7 mouse cellular contexts compared by ENCODE assay signal in genomic region chr10:83360356-83360755, GRCm38 (mm10). TPM values are rescaled to one million over a fixed set of nuclear protein-coding genes. Genes with fewer than 3 reads are reported as not detected.
A peak's percentile ranks its signal among the peaks of the same experiment; 100 is the strongest.
DNase-seq lines count a peak whose midpoint lies in the region; ATAC-seq and TF ChIP-seq lines count a peak whose summit lies in the region.

No protein-coding gene starts in this region.

- no peak for TF ChIP-seq CTCF in embryonic fibroblast, embryonic 13.5 days (IDR thresholded peaks at IDR 0.05; ENCODE audit: borderline replicate concordance, insufficient read depth, low read length)
- no peak for TF ChIP-seq CTCF in intestine, postnatal 0 days (IDR thresholded peaks at IDR 0.05; ENCODE audit: low read depth)

- no peaks in the 10 kb centered on the region for H3K27me3 ChIP-seq in lung, embryonic 16.5 days (ENCODE audit: control insufficient read depth, insufficient read depth, low read depth, low read length)
- no peaks in the 10 kb centered on the region for H3K27me3 ChIP-seq in intestine, postnatal 0 days (replicated peaks; ENCODE audit: control insufficient read depth, insufficient read depth, low read length)
- H3K27me3 ChIP-seq in neural tube, embryonic 14.5 days (ENCODE audit: control insufficient read depth, insufficient read depth, low read length) = no peaks in the 10 kb centered on the region

- under 1% methylated on average over 40 of the region's 40 CpGs for WGBS in lung, embryonic 16.5 days
- WGBS in intestine, postnatal 0 days = under 1% methylated on average over 40 of the region's 40 CpGs
- WGBS in neural tube, embryonic 14.5 days = 1% methylated on average over 40 of the region's 40 CpGs

- H3K4me3 ChIP-seq in lung, embryonic 16.5 days (ENCODE audit: low read length) = peak overlapping the region; percentile 91
- H3K4me3 ChIP-seq in embryonic fibroblast, embryonic 13.5 days (ENCODE audit: insufficient read depth, low read length) = peak overlapping the region; percentile 97
- H3K4me3 ChIP-seq in intestine, postnatal 0 days (ENCODE audit: low read depth, low read length) = peak overlapping the region; percentile 74
- peak overlapping the region; percentile 70 for H3K4me3 ChIP-seq in neural tube, embryonic 14.5 days (ENCODE audit: low read depth, low read length)

- H3K9me3 ChIP-seq in lung, embryonic 16.5 days (ENCODE audit: control insufficient read depth, low read length) = no peaks in the 10 kb centered on the region
- no peaks in the 10 kb centered on the region for H3K9me3 ChIP-seq in intestine, postnatal 0 days (ENCODE audit: control insufficient read depth)
- H3K9me3 ChIP-seq in neural tube, embryonic 14.5 days (ENCODE audit: control insufficient read depth, low read length) = no peaks in the 10 kb centered on the region

- TF ChIP-seq POLR2A in embryonic fibroblast, embryonic 13.5 days (IDR thresholded peaks at IDR 0.05; ENCODE audit: low read depth, low read length) = no peak

- ATAC-seq in lung, embryonic 16.5 days (ENCODE audit: low read depth) = peak; percentile 70
- peak; percentile 66 for ATAC-seq in intestine, postnatal 0 days
- peak; percentile 79 for ATAC-seq in neural tube, embryonic 14.5 days (ENCODE audit: low read depth)

- H3K9ac ChIP-seq in lung, embryonic 16.5 days (ENCODE audit: low read length) = peak overlapping the region; percentile 88
- peak overlapping the region; percentile 61 for H3K9ac ChIP-seq in intestine, postnatal 0 days (ENCODE audit: low read depth, low read length)
- H3K9ac ChIP-seq in neural tube, embryonic 14.5 days (replicated peaks; ENCODE audit: low read depth, low read length) = peak overlapping the region; percentile 79

- peak overlapping the region; percentile 82 for H3K27ac ChIP-seq in lung, embryonic 16.5 days (ENCODE audit: low read length)
- H3K27ac ChIP-seq in embryonic fibroblast, embryonic 13.5 days (ENCODE audit: insufficient read depth, low read length) = no peak overlapping the region
- peak overlapping the region; percentile 55 for H3K27ac ChIP-seq in intestine, postnatal 0 days (ENCODE audit: low read depth, low read length)
- peak overlapping the region; percentile 60; the same call in 1 of the 2 replicates for H3K27ac ChIP-seq in neural tube, embryonic 14.5 days (ENCODE audit: low read depth, low read length)

- H3K4me1 ChIP-seq in lung, embryonic 16.5 days (replicated peaks; ENCODE audit: control insufficient read depth, insufficient read depth, low read length) = peaks cover 11% of the 10 kb centered on the region; the same call in 1 of the 2 replicates
- H3K4me1 ChIP-seq in embryonic fibroblast, embryonic 13.5 days (ENCODE audit: control insufficient read depth, insufficient read depth, low read length) = 0 out of 2 replicates have a peak, but pooled peaks cover 2% of the 10 kb centered on the region
- no peaks in the 10 kb centered on the region for H3K4me1 ChIP-seq in intestine, postnatal 0 days (replicated peaks; ENCODE audit: control insufficient read depth, insufficient read depth, low read length)
- H3K4me1 ChIP-seq in neural tube, embryonic 14.5 days (ENCODE audit: control insufficient read depth, insufficient read depth, low read length) = peaks cover 11% of the 10 kb centered on the region

- H3K4me2 ChIP-seq in lung, embryonic 16.5 days (ENCODE audit: low read depth, low read length) = peak overlapping the region; percentile 76
- peak overlapping the region; percentile 92 for H3K4me2 ChIP-seq in intestine, postnatal 0 days (replicated peaks; ENCODE audit: low read depth)
- H3K4me2 ChIP-seq in neural tube, embryonic 14.5 days (ENCODE audit: low read depth, low read length) = peak overlapping the region; percentile 76

- H3K36me3 ChIP-seq in lung, embryonic 16.5 days (ENCODE audit: control insufficient read depth, insufficient read depth, low read length) = peaks cover 11% of the 10 kb centered on the region; the same call in 1 of the 2 replicates
- peaks cover 29% of the 10 kb centered on the region for H3K36me3 ChIP-seq in intestine, postnatal 0 days (ENCODE audit: control insufficient read depth, insufficient read depth)
- H3K36me3 ChIP-seq in neural tube, embryonic 14.5 days (ENCODE audit: control insufficient read depth, insufficient read depth, low read length) = peaks cover 8% of the 10 kb centered on the region; the same call in 1 of the 2 replicates

- DNase-seq in lung, postnatal 25 days (ENCODE audit: low spot score) = no peak
- DNase-seq in cerebellum, adult 18-20 months = no peak
- no peak for DNase-seq in layer of hippocampus, adult 11-12 months (ENCODE audit: low spot score)

RNA-seq across cellular contexts. Expression of gene D10Wsu102e, which starts 0.3 kb away (rescaled TPM):
- polyA plus RNA-seq in lung, embryonic 16.5 days (2015; fragmentation: Nextera tagmentation; extraction: Ambion mirVana) = 0.58 TPM in 2 replicates
- 1.1 TPM in 2 replicates for polyA plus RNA-seq in embryonic fibroblast, embryonic 13.5 days (2011; ENCODE audit: insufficient read length, low read depth, missing spikeins)
- 0.17 and 0.21 TPM in 2 replicates for polyA plus RNA-seq in intestine, postnatal 0 days (2015; fragmentation: Nextera tagmentation; extraction: Ambion mirVana)
- polyA plus RNA-seq in neural tube, embryonic 14.5 days (2014; fragmentation: Nextera tagmentation; extraction: Ambion mirVana) = 1.2 TPM in 2 replicates

RNA-seq across cellular contexts. Expression of gene Slc41a2, which starts 22.7 kb away (rescaled TPM):
- 0.95 and 1.2 TPM in 2 replicates for polyA plus RNA-seq in lung, embryonic 16.5 days (2015; fragmentation: Nextera tagmentation; extraction: Ambion mirVana)
- 10.1 and 15.8 TPM in 2 replicates for polyA plus RNA-seq in embryonic fibroblast, embryonic 13.5 days (2011; ENCODE audit: insufficient read length, low read depth, missing spikeins)
- 1.6 and 1.9 TPM in 2 replicates for polyA plus RNA-seq in intestine, postnatal 0 days (2015; fragmentation: Nextera tagmentation; extraction: Ambion mirVana)
- 13.2 and 14.1 TPM in 2 replicates for polyA plus RNA-seq in neural tube, embryonic 14.5 days (2014; fragmentation: Nextera tagmentation; extraction: Ambion mirVana)
